Mouse (Mus musculus) gastrocnemius, postnatal 25 days (tissue): ENCODE measurements around the gene Prkag1. TPM values are rescaled to one million over a fixed set of nuclear protein-coding genes. Genes with fewer than 3 reads are reported as not detected.

Source experiments
- DNase-seq: peaks from one replicate; pipeline ENCODE4 v3.0.0; 2022
- total RNA-seq, 2 experiments: library from RNA; stranded (reverse); gene quantifications; 1 replicate in 1 of 2; 2 replicates in 1 of 2; pipeline ENCODE4 v1.2.3; 2021

Prkag1 gene
- total RNA-seq, 2 experiments from 2014 or later: 43.6 to 43.9 TPM

- DNase-seq: no peak
These were observed 59.4 kb downstream of the Prkag1 start for GRCm38 (mm10) chr15:98771813-98772425.

GRCm38 (mm10) chr15:98768259-98768658 lies 63.1 kb downstream of the Prkag1 start:
- no peak for DNase-seq

GRCm38 (mm10) chr15:98765929-98766328 lies 65.4 kb downstream of the Prkag1 start:
- DNase-seq: no peak

Other genes with a start within 250 kb of the Prkag1 start
- gene Adcy6, start 221.4 kb downstream of the Prkag1 start, total RNA-seq: 10 to 100 TPM; 19.0 to 32.3 TPM
- 1 to 10 TPM; 3.4 to 4.1 TPM for gene Cacnb3, start 200.7 kb downstream of the Prkag1 start, total RNA-seq
- gene Ddx23, start 168.6 kb downstream of the Prkag1 start, total RNA-seq: 10 to 100 TPM; 53.1 to 56.8 TPM
- 1 to 10 TPM in 1 of 2 experiments, under 1 TPM in 1; 0.40 to 1.0 TPM for gene Rnd1, start 154.1 kb downstream of the Prkag1 start, total RNA-seq
- not detected for gene Ccdc65, start 123.3 kb downstream of the Prkag1 start, total RNA-seq
- 1 to 10 TPM; 2.7 to 3.5 TPM for gene Fkbp11, start 103.3 kb downstream of the Prkag1 start, total RNA-seq
- gene Arf3, start 68.3 kb downstream of the Prkag1 start, total RNA-seq: 10 to 100 TPM in 1 of 2 experiments, 1 to 10 TPM in 1; 8.3 to 10.4 TPM
- gene Wnt10b, start 53.4 kb downstream of the Prkag1 start, total RNA-seq: 1 to 10 TPM in 1 of 2 experiments, under 1 TPM in 1; 0.79 to 1.7 TPM
- gene Wnt1, start 41.7 kb downstream of the Prkag1 start, total RNA-seq: not detected
- under 1 TPM; 0.38 to 0.74 TPM for gene Ddn, start 22.0 kb downstream of the Prkag1 start, total RNA-seq
- 10 to 100 TPM; 36.6 to 43.5 TPM for gene Kmt2d, start 39.7 kb upstream of the Prkag1 start, total RNA-seq
- 1 to 10 TPM; 2.5 to 2.9 TPM for gene Rhebl1, start 63.0 kb upstream of the Prkag1 start, total RNA-seq
- gene Dhh, start 67.0 kb upstream of the Prkag1 start, total RNA-seq: 1 to 10 TPM; 1.2 to 2.3 TPM
- 1 to 10 TPM; 6.1 to 6.6 TPM for gene Lmbr1l, start 86.7 kb upstream of the Prkag1 start, total RNA-seq
- 10 to 100 TPM; 36.4 to 44.5 TPM for gene Tuba1b, start 103.0 kb upstream of the Prkag1 start, total RNA-seq
- not detected for gene Gm49450, start 122.0 kb upstream of the Prkag1 start, total RNA-seq
- gene Tuba1a, start 122.2 kb upstream of the Prkag1 start, total RNA-seq: 10 to 100 TPM; 43.5 to 52.6 TPM
- gene Tuba1c, start 198.4 kb upstream of the Prkag1 start, total RNA-seq: 10 to 100 TPM in 1 of 2 experiments, 1 to 10 TPM in 1; 7.1 to 10.7 TPM
- gene Prph, start 223.7 kb upstream of the Prkag1 start, total RNA-seq: 1 to 10 TPM in 1 of 2 experiments, under 1 TPM in 1; 0.75 to 1.4 TPM
- gene Troap, start 243.1 kb upstream of the Prkag1 start, total RNA-seq: under 1 TPM in 1 of 2 experiments, not detected in 1; 0.49 TPM